In the genomic region with DNA sequence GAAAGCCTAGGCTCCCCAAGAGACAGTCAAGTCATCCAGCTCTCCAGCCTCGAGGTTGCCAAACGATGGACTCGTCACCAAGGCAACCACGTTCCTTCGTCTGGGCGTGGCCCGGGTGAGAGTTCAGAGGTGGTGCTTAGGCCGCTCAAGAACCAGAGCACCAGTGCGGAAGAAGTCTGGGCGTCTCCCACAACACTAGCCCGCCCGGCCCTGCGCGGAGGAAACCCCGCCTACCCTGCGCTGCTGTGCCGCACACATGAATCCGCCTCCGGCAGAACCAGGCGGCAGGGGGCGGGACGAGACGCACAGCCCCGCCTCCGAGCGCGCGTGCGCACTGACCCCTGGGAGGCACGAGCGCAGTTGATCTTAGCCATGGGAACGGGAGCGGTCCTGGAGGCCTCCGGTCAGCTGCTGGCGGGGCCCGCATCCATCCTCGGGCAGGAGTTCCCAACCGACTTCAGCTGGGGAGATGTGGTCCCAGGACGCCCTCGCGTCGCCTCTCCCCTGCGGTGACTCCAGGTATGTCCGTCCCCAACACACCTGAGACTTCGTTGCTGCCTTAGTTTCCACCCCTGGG, we compare ENCODE assay signal across 8 mouse cellular contexts. TPM values are rescaled to one million over a fixed set of nuclear protein-coding genes. Genes with fewer than 3 reads are reported as not detected.
A peak's percentile ranks its signal among the peaks of the same experiment; 100 is the strongest.
DNase-seq lines count a peak whose midpoint lies in the region; ATAC-seq and TF ChIP-seq lines count a peak whose summit lies in the region.

Pcnx4 (plus strand) TSS at position 363 of the 577 bp plus-strand sequence.

- H3K36me3 ChIP-seq in forebrain, embryonic 10.5 days (replicated peaks), result peaks cover 10% of the 10 kb centered on the region; the same call in 1 of the 2 replicates
- H3K36me3 ChIP-seq in heart, embryonic 15.5 days, result no peaks in the 10 kb centered on the region
- no peaks in the 10 kb centered on the region for H3K36me3 ChIP-seq in liver, embryonic 14.5 days (replicated peaks; ENCODE audit: control insufficient read depth, insufficient read depth, low read depth)
- H3K36me3 ChIP-seq in neural tube, embryonic 11.5 days (ENCODE audit: control insufficient read depth, insufficient read depth, low read length), result no peaks in the 10 kb centered on the region
- H3K36me3 ChIP-seq in stomach, postnatal 0 days (ENCODE audit: control insufficient read depth, insufficient read depth, low read length), result no peaks in the 10 kb centered on the region

- peak within 1 kb of the TSS; percentile 78 for H3K4me2 ChIP-seq in heart, embryonic 15.5 days
- peak within 1 kb of the TSS; percentile 83 for H3K4me2 ChIP-seq in liver, embryonic 14.5 days (ENCODE audit: low read depth)
- H3K4me2 ChIP-seq in neural tube, embryonic 11.5 days (ENCODE audit: low read depth), result peak within 1 kb of the TSS; percentile 65
- peak within 1 kb of the TSS; percentile 78 for H3K4me2 ChIP-seq in stomach, postnatal 0 days (replicated peaks; ENCODE audit: low read depth)

- H3K27ac ChIP-seq in forebrain, embryonic 10.5 days, result peak within 1 kb of the TSS; percentile 90
- H3K27ac ChIP-seq in heart, embryonic 15.5 days, result peak within 1 kb of the TSS; percentile 66
- no peak within 1 kb of the TSS for H3K27ac ChIP-seq in liver, embryonic 14.5 days
- H3K27ac ChIP-seq in neural tube, embryonic 11.5 days (ENCODE audit: low read depth, low read length), result peak within 1 kb of the TSS; percentile 20; the same call in 1 of the 2 replicates
- peak within 1 kb of the TSS; percentile 56; the same call in 1 of the 2 replicates for H3K27ac ChIP-seq in stomach, postnatal 0 days (replicated peaks)

- ATAC-seq in heart, embryonic 15.5 days (replicated peaks; ENCODE audit: insufficient number of reproducible peaks, insufficient read depth, low FRiP score, low read depth), result peak; percentile 100
- peak; percentile 100 for ATAC-seq in liver, embryonic 14.5 days (ENCODE audit: insufficient read depth)
- ATAC-seq in neural tube, embryonic 11.5 days (ENCODE audit: insufficient read depth, low FRiP score, low TSS enrichment), result peak; percentile 99
- ATAC-seq in stomach, postnatal 0 days (ENCODE audit: low FRiP score, low TSS enrichment), result peak; percentile 100

- peak; percentile 87 to 94 for DNase-seq in CD8-positive naive resting alpha-beta T cell, adult 2 months (ENCODE audit: low read depth in 2 of 2, low spot score in 2 of 2)
- peak; percentile 82 for DNase-seq in c-Kit-positive CD71-negative TER-119-negative erythroid progenitor cells, embryonic 14.5 days (ENCODE audit: low read depth)
- DNase-seq in forebrain, embryonic 10.5 days (ENCODE audit: extremely low spot score, low spot score), result peak; percentile 97
- peak; percentile 97 for DNase-seq in kidney, postnatal 25 days
- DNase-seq in liver, embryonic 14.5 days (ENCODE audit: low read depth in 3 of 3, low spot score in 3 of 3), result peak; percentile 90 to 96 (median 93)
- peak; percentile 98 for DNase-seq in neural tube, embryonic 11.5 days (ENCODE audit: low spot score)
- peak; percentile 99 for DNase-seq in stomach, postnatal 0 days (ENCODE audit: low spot score)

- H3K9me3 ChIP-seq in forebrain, embryonic 10.5 days, result no peaks in the 10 kb centered on the region
- H3K9me3 ChIP-seq in heart, embryonic 15.5 days (replicated peaks), result no peaks in the 10 kb centered on the region
- H3K9me3 ChIP-seq in liver, embryonic 14.5 days (ENCODE audit: control insufficient read depth, low read length), result no peaks in the 10 kb centered on the region
- H3K9me3 ChIP-seq in neural tube, embryonic 11.5 days (ENCODE audit: control insufficient read depth, low read length), result no peaks in the 10 kb centered on the region
- H3K9me3 ChIP-seq in stomach, postnatal 0 days (ENCODE audit: control insufficient read depth, low read length), result no peaks in the 10 kb centered on the region

- no peaks in the 10 kb centered on the region for H3K27me3 ChIP-seq in forebrain, embryonic 10.5 days (ENCODE audit: poor library complexity, severe bottlenecking)
- H3K27me3 ChIP-seq in heart, embryonic 15.5 days, result no peaks in the 10 kb centered on the region
- H3K27me3 ChIP-seq in liver, embryonic 14.5 days (ENCODE audit: control insufficient read depth, insufficient read depth, low read length), result no peaks in the 10 kb centered on the region
- H3K27me3 ChIP-seq in neural tube, embryonic 11.5 days (ENCODE audit: control insufficient read depth, insufficient read depth, low read length), result no peaks in the 10 kb centered on the region
- H3K27me3 ChIP-seq in stomach, postnatal 0 days (ENCODE audit: control insufficient read depth, insufficient read depth, low read length), result no peaks in the 10 kb centered on the region

- under 1% methylated on average over 45 of the region's 45 CpGs for WGBS in forebrain, embryonic 10.5 days
- WGBS in heart, embryonic 15.5 days, result under 1% methylated on average over 45 of the region's 45 CpGs
- WGBS in liver, embryonic 14.5 days (ENCODE audit: insufficient replicate concordance), result under 1% methylated on average over 45 of the region's 45 CpGs
- 0% methylated on average over 44 of the region's 45 CpGs for WGBS in neural tube, embryonic 11.5 days
- WGBS in stomach, postnatal 0 days, result 0% methylated on average over 45 of the region's 45 CpGs

- no peak for TF ChIP-seq EP300 in liver, embryonic 14.5 days (IDR thresholded peaks at IDR 0.05; ENCODE audit: low read depth)
- TF ChIP-seq EP300 in stomach, postnatal 0 days (optimal IDR thresholded peaks at IDR 0.05), result no peak

- H3K9ac ChIP-seq in heart, embryonic 15.5 days, result peak within 1 kb of the TSS; percentile 71
- H3K9ac ChIP-seq in liver, embryonic 14.5 days (replicated peaks), result peak within 1 kb of the TSS; percentile 69
- peak within 1 kb of the TSS; percentile 64 for H3K9ac ChIP-seq in neural tube, embryonic 11.5 days (ENCODE audit: low read length)
- H3K9ac ChIP-seq in stomach, postnatal 0 days (ENCODE audit: low read length), result peak within 1 kb of the TSS; percentile 67

- H3K4me3 ChIP-seq in forebrain, embryonic 10.5 days, result peak within 1 kb of the TSS; percentile 73
- peak within 1 kb of the TSS; percentile 75 for H3K4me3 ChIP-seq in heart, embryonic 15.5 days
- peak within 1 kb of the TSS; percentile 72 to 76 for H3K4me3 ChIP-seq in liver, embryonic 14.5 days (ENCODE audit: insufficient read depth in 1 of 2, low read depth in 2 of 2, low read length in 2 of 2)
- peak within 1 kb of the TSS; percentile 64 for H3K4me3 ChIP-seq in neural tube, embryonic 11.5 days (ENCODE audit: low read depth, low read length)
- H3K4me3 ChIP-seq in stomach, postnatal 0 days (ENCODE audit: low read depth, low read length), result peak within 1 kb of the TSS; percentile 65

- H3K4me1 ChIP-seq in forebrain, embryonic 10.5 days, result peaks cover 21% of the 10 kb centered on the region
- peaks cover 6% of the 10 kb centered on the region for H3K4me1 ChIP-seq in heart, embryonic 15.5 days (replicated peaks)
- peaks cover 5% of the 10 kb centered on the region in 2 experiments for H3K4me1 ChIP-seq in liver, embryonic 14.5 days (replicated peaks; ENCODE audit: control insufficient read depth in 2 of 2, insufficient read depth in 2 of 2, low read length in 1 of 2)
- 0 out of 2 replicates have a peak, but pooled peaks cover 2% of the 10 kb centered on the region for H3K4me1 ChIP-seq in neural tube, embryonic 11.5 days (ENCODE audit: control insufficient read depth, insufficient read depth, low read length)
- no peaks in the 10 kb centered on the region for H3K4me1 ChIP-seq in stomach, postnatal 0 days (replicated peaks; ENCODE audit: control insufficient read depth, insufficient read depth)

- peak; percentile 51 for TF ChIP-seq CTCF in liver, embryonic 14.5 days (IDR thresholded peaks at IDR 0.05; ENCODE audit: low read depth)
- TF ChIP-seq CTCF in stomach, postnatal 0 days (IDR thresholded peaks at IDR 0.05; ENCODE audit: low read depth), result peak; percentile 66

RNA-seq across cellular contexts. Expression of gene Pcnx4, which starts in this region (rescaled TPM):
- 13.4 and 14.4 TPM in 2 replicates for polyA plus RNA-seq in forebrain, embryonic 10.5 days (2016; fragmentation: Nextera tagmentation; extraction: Ambion mirVana)
- polyA plus RNA-seq in heart, embryonic 15.5 days (2015; fragmentation: Nextera tagmentation; extraction: Ambion mirVana), result 5.8 and 6.9 TPM in 2 replicates
- polyA plus RNA-seq in liver, embryonic 14.5 days (2012; rRNA removed), result 1.6 TPM in 2 replicates
- 2.1 and 2.6 TPM in 2 replicates for polyA plus RNA-seq in liver, embryonic 14.5 days (2014; fragmentation: Nextera tagmentation; extraction: Ambion mirVana)
- polyA plus RNA-seq in neural tube, embryonic 11.5 days (2014; fragmentation: Nextera tagmentation; extraction: Ambion mirVana), result 16.5 and 18.1 TPM in 2 replicates
- polyA plus RNA-seq in stomach, postnatal 0 days (2015; fragmentation: Nextera tagmentation; extraction: Ambion mirVana), result 4.8 and 4.9 TPM in 2 replicates
